Mouse (Mus musculus) ES-Bruce4 (cell line): Measurements from ENCODE around the gene Clasp1.

ENCODE experiments used
- CTCF ChIP-seq: IDR thresholded peaks from one replicate; pipeline ENCODE4 v1.8.1; 2011; ENCODE audit warnings: low read depth, low read length
- EP300 ChIP-seq: IDR thresholded peaks from 2 replicates; pipeline ENCODE4 v1.6.1; 2011; ENCODE audit warnings: low read depth, low read length; ENCODE audit not compliant: insufficient read depth
- POLR2A ChIP-seq: IDR thresholded peaks from one replicate; pipeline ENCODE4 v1.8.1; 2011; ENCODE audit warnings: low read length; ENCODE audit not compliant: insufficient read depth

DNA sequence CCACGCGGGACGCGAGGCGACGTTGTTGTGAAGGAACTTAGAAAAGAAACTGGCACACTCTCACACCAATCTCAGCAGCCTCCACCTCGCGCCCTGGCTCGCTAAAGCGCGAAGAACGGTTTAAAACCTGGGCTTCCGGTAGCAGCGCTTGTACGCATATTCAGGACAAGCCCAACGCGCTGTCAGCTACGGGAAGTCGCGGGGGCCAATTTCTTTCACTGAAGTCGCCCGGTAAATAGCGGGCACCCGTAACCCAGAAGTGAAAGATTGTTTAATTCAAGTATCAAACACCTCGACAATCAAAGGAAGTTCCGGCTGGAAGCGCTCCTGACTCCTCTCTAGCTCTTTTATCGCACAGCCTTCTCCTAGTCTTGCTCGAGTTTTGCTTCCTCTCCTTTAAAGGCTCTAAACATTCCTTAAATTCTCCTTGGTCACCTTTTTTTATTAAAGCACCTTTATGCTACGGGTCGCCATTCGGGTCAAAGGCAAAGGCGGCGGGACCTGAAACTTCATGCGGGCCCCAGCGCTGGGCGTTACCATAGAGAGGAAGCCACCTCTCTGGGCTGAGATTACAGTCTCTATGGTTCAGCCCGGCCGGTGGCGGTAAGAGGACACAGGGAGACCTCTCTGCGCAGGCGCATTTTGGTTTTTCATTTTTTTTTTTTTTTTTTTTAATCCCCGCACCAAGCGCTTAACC is at the start of gene Clasp1:
- TF ChIP-seq CTCF (no peak), EP300 (0 out of 2 replicates have a peak, but pooled peaks have one; percentile 11), POLR2A (peak; percentile 93)
